Mouse (Mus musculus): ENCODE measurements around the gene Magee2.
"Not testable (repeated sequence)": the region's sequence is repeated elsewhere in the genome, so short reads cannot be mapped to it uniquely, and the experiment has no call there.

The Magee2 gene

DNA sequence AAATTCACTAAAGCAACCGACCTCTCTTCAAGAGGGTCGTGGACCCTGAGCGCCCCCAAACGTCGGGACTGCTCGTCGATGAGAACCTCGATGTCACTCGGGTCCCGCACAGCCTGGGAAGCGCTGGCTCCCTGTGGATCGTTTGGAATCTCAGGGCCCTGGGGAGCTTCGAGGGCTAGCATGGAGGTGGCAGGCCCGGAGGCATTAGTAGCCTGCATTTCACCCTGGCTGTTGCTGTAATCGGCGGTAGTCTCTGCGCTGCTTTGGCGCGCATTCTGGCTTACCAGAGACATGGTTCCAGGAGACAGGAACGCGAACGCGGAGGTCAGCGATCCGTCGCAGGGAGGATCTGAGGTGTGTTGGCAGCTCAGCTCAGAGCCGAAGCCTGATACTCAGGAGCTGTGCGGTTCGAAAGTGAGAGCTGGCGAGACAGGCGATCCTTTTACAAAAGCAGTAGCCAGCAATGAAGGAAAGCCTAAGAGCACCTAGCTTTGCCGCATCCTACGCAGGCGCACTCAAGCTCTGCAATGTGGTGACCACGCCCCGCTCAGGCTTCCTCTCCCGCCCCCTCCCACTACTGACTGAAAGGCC, at the start of gene Magee2:
Gene Magee2, minus strand, starts transcription at position 517 of the 591 bp plus-strand sequence.
- no peak for DNase-seq (ENCODE audit: low read depth)

DNA sequence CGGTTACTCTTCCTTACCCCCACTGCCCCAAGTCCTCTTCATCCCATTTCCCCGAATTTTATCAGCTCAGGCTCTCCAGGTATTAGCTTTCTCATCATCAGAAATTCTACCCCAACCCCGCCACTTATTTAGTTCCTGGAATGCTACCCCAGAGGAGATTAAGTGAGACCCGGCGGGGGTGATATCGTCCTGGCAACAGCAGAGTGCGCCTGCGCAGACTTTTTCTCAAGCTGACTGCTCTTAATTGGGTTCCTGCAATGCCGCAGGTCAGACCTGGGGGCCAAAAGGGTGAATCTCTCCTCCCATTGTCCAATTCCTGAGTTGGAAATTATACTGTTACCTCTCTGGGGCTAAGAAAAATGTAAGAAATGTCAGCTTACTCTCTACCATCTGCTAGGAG, 3.5 kb downstream of the Magee2 start:
- DNase-seq (ENCODE audit: low read depth), result no peak

DNA sequence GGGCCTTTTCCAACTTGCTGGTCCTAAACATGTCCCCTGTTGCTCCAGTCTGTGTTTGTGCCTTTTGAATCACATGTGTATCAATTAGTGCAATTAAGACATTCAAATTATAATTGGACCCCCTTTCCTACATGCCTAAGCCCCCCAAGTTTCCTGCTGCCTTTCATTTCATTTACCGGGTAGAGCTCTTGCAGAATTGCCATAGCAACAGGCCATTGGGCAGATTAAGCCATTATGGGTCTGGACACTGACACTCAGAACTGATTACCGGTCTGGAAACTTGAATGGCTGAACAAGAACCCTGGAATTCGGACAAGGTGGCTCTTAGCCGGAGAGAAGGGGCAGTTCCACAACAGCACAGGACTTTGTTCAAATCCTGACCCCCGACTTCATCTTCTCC, 39.5 kb downstream of the Magee2 start:
- not testable (repeated sequence) for DNase-seq (ENCODE audit: low read depth)

DNA sequence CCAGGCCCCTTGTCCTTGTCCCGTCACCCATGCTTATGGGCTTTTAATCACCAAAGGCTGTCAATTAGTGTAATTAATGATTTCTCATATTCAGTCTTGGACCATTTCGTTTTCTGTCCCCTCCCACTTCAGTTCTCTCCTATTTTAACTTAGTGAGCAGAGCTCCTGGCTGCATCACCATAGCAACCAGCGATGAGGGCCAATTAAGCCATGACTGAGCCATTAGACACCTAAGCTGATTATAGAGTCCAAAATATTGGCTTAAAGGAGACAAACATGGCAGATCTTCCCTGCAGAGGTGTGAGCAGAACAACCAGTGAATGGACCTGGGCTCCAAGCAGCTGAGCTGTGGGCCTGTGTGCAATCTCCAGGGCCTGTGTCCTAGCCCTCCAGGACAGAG, 40.1 kb downstream of the Magee2 start:
- not testable (repeated sequence) for DNase-seq (ENCODE audit: low read depth)

DNA sequence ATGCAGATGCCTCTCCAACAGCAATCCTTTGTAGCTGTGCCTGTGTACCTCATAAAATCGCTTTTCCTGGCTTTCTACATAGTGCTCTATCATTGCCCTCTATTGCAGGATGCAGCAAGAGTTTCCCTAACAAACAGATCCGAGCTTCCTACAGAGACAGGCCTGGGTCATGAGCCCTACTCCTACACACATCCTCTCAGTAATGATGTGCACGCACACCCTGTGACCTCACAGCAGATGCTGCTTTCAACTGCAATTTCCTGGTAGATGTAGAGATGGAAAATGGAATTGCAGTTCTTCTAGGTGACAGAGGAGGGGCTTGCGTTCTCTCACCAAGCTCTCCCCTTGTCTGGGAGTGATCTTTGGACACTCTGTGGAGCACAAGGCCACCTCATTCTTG, 43.4 kb downstream of the Magee2 start:
- not testable (repeated sequence) for DNase-seq (ENCODE audit: low read depth)

All from NIH3T3 (cell line).